ENCODE assay signal across 15 mouse cellular contexts in genomic region chr14:30016666-30017065, GRCm38 (mm10). TPM values are rescaled to one million over a fixed set of nuclear protein-coding genes. Genes with fewer than 3 reads are reported as not detected.
"Had no signal": no experiment of that assay in that cellular context is flagged by ENCODE, and none has a peak within 500 bp of the region (broad histone marks: within the 10 kb centered on the region; RNA-seq: fewer than 3 reads in every experiment).

No protein-coding gene starts in this region.

- ATAC-seq: inflammation-experienced regulatory T-cells, adult 6 months; intestine, postnatal 0 days had no signal

- H3K4me3 ChIP-seq: limb, embryonic 12.5 days; lung, embryonic 15.5 days; midbrain, embryonic 12.5 days had no signal

- DNase-seq: kidney, postnatal 10 days; layer of hippocampus, postnatal 36 days; liver; lung, postnatal 14 days; right cerebral cortex, postnatal 25 days; spleen, adult 18-20 months; thymus, adult 2 months; thymus, postnatal 25 days had no signal

- H3K4me1 ChIP-seq: lung, embryonic 15.5 days; midbrain, embryonic 12.5 days had no signal

- H3K27ac ChIP-seq: limb, embryonic 12.5 days; lung, embryonic 15.5 days; macrophage; midbrain, embryonic 12.5 days had no signal

- H3K27me3 ChIP-seq: limb, embryonic 12.5 days; lung, embryonic 15.5 days; midbrain, embryonic 12.5 days had no signal

- H3K36me3 ChIP-seq: limb, embryonic 12.5 days; lung, embryonic 15.5 days; midbrain, embryonic 12.5 days had no signal

RNA-seq across cellular contexts. Expression of gene Il17rb, which starts 8.0 kb away (rescaled TPM):
- total RNA-seq: megakaryocyte-erythroid progenitor cell, adult 5-6 weeks had no signal
- polyA plus RNA-seq: macrophage had no signal
